Mouse (Mus musculus) thymus, postnatal 10 days (tissue): ENCODE data around the gene Naip6.
"Not testable (repeated sequence)": the region's sequence is repeated elsewhere in the genome, so short reads cannot be mapped to it uniquely, and the experiment has no call there.

ENCODE experiments used
- DNase-seq, 2 experiments: peaks; one replicate each; pipeline ENCODE4 v3.0.0; 2021; ENCODE audit warnings: low spot score in 2 of 2

The Naip6 gene

DNA sequence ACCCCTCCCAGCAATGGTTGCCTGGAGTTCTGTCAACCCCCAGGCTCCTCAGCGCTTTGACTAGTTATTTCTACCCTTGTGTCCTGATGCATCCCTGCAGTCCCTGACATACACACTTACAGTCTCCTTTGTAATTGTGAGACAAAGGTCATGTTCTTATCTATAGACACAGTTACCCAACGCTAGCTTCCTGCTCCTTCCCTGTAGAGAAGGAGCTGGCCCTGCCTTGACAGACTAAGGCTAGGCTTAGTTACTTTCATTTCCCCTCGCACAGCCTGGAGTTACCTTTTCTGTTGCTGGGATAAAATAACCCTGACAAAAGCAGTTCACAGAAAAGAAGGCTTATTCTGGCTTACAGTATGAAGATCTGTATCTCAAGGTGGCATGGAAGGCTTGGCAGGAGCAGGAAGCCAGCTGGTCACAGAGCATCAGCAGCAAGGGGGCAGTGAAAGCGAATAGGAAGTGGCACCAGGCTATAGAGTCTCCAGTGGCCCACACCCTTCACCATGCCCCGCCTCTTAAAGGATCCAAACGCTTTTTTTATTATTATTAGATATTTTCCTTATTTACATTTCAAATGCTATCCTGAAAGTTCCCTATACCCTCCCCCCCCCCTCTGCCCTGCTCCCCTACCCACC is at the start of gene Naip6:
Gene Naip6, minus strand, starts transcription at position 419 of the 638 bp plus-strand sequence.
- DNase-seq, result not testable (repeated sequence)

DNA sequence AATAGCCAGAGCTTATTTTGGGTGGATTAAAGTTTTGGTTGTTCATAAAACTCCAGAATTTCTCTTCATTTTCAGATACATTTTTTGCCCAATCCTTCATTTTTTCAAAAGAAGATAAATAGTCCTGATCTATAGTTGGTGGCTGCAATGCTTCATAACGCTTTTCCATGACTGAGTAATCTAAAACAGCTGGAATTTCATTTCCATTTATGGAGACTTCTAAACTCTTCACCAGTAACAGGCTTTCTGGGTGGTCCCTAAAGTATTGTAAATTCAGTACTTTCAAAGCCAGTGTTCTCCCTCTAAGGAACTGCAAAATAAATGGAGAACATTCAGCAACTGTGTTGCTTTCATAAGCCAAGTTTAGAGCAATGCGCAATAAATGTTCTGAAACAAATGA is 34.8 kb upstream of the Naip6 start:
- DNase-seq, result not testable (repeated sequence)

DNA sequence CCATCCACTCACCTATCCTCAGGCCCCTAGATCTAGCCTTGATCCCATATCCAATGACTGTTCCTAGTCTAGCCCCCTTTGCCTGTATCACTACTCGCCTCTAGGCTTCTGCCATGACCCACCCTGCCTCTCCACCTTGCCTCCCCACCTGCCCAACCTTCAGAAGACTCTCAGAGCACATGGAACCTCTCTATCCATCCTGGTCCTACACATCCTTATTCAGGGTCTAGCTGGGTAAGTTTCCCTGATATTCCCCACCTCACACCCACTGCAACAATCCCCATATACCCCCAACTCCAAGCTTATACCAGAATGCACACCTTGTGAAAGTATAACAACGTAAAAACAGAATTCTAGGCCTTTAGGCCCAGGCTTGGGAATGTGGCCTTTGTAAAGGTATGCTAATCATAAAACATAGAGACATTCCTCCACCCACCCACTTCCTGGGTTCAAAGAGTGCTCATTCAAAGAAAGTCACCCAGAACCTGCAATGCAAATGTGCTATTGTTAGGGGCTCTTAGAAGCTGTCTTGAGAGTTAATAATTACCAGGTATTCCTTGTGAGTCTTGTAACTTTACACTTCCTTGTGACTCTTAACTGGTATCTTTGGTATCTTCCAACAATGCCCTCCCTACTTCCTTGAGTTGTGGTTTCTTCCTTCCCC is 32.2 kb upstream of the Naip6 start:
- DNase-seq, result not testable (repeated sequence)

DNA sequence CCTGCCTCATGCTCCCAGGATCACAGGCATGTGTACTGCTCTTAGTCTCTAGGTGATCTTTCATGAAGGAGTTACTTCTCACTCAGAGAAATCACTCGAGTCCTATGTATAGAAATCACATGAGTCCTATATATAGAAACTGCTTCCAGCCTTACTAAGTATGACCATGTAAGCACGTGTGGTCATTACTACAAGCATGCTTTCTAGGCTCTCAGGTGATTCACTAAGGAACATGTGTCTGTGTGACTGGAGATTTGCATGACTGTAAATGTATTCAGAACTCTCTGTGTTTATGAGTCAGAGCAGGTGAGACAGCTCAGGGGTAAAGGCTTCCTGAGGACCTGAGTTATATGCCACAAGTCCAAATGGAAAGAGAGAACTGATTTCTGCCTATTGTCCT is 24.3 kb upstream of the Naip6 start:
- no peak for DNase-seq

DNA sequence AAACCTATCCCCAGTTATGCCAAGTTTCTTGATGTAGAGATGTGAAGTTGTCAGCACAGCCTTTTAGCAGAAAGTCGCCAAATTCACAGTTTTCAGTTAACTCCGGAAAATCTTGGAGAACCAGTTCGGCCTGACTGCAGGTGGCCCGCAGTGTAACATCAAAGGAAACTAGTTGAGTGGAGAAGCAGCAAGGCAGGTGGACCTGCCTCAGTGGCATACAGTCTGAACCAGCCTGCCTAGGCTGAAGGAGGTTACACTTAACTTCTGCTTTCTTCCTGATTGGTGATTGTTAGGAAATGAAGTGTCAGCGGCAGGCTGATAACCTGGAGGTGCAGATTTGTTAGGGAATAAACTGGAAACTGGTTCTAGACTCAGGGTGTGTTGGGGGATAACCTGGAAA is 14.3 kb upstream of the Naip6 start:
- DNase-seq, result not testable (repeated sequence)

DNA sequence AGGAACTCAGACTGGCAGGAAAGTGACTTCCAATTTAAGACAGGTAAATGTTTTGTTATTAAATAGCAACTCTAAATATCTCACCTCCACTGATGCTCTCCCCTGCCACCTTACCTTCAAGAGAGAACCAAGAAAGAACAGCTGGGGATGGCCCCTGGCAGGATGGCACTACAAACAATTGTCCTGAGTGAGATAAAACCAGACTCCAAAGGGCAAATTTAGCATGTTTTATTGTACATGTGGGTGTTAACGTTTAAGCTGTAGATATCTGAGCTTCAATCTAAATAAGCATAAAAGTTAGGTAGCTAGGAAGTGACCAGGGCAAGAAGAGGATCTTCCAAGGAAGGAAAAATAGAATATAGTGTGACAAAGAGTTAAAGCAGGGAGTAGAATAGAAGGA is 11.4 kb upstream of the Naip6 start:
- not testable (repeated sequence) for DNase-seq

DNA sequence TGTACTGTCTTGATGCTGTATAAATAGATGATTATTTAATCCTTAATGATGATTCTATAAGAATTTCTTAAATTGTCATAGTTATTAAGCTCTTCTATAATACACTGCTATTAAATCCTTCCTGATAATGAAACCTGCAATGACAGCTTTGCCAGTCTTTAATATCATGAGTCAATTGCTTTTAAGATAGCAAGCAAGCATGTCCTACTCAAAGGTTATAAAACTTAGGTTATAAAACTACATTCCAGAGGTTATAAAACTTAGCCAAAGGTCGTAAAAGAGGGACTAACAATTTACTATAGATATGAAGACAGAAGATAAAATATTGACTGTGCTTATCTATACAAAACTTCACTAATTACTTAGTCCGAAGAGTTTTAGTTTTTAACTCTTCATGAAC is 10.6 kb upstream of the Naip6 start:
- DNase-seq, result not testable (repeated sequence)

DNA sequence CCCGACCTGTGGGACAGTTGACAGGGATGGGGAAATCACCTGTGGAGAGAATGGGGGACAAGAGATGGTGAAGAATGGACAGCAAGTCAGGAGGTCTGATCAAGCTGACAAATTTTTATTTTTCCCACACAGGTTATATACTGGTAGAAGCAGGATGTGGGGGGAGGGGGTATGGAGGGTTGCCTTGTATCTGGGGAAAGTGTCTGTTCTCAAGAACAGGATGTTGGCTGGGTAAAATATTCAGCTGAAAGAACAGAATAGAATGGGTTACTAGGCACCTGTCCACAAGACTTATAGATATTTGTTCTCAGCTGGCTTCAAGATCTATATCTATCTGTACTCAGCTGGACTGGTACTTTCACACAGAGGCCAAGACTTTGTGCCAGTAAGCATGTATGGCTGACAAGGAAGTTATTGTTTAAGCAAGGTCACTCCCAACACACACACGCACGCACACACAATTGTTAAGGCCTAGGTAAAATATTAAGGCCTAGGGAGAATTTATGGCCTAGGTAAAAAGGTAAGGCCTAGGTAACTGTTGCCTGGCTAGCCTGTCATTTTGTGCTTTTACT is 4.9 kb upstream of the Naip6 start:
- DNase-seq, result not testable (repeated sequence)

DNA sequence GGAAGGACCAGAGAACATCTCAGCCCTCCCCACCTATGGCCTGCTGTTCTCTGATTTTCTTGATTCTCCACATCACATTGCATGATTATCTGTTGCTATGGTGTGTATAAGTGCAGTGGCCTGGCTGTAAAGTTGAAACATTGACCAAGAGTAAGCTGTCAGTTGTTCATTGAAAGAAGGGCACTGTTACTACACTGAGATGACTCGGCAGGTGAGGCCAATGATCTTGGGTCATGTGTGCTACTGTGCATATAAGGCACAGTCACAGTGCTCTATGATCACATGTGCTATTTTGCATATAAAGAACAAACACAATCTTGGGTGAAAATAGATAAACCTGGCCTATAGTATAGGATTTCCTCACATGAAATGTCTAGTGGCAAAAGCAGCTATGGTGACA is 32.9 kb downstream of the Naip6 start:
- DNase-seq, result no peak

DNA sequence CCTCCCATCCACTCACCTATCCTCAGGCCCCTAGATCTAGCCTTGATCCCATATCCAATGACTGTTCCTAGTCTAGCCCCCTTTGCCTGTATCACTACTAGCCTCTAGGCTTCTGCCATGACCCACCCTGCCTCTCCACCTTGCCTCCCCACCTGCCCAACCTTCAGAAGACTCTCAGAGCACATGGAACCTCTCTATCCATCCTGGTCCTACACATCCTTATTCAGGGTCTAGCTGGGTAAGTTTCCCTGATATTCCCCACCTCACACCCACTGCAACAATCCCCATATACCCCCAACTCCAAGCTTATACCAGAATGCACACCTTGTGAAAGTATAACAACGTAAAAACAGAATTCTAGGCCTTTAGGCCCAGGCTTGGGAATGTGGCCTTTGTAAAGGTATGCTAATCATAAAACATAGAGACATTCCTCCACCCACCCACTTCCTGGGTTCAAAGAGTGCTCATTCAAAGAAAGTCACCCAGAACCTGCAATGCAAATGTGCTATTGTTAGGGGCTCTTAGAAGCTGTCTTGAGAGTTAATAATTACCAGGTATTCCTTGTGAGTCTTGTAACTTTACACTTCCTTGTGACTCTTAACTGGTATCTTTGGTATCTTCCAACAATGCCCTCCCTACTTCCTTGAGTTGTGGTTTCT is 45.9 kb downstream of the Naip6 start:
- DNase-seq, result not testable (repeated sequence)

DNA sequence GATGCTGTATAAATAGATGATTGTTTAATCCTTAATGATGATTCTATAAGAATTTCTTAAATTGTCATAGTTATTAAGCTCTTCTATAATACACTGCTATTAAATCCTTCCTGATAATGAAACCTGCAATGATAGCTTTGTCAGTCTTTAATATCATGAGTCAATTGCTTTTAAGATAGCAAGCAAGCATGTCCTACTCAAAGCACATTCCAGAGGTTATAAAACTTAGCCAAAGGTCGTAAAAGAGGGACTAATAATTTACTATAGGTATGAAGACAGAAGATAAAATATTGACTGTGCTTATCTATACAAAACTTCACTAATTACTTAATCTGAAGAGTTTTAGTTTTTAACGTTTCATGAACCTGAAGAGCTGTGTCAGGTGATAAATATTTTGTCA is 60.5 kb downstream of the Naip6 start:
- DNase-seq, result not testable (repeated sequence)

DNA sequence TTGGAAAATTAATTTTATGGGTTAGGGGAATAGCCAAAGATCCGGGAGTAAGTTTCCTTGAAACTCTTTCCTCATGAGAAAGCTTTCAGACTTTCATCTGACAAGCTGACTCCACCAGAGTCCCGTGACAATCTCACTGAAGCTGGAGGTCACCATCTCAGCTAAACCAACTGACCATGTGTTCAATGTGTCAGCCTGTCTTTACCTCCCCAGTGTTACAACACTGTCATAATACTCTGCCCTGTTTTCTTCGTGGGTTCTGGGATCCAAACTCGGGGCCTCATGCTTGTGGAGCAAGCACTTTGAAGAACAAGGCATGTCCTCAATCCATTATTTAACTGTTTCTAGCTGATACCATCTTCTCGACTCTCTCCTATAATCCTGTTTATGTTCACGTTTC is 61.5 kb downstream of the Naip6 start:
- not testable (repeated sequence) for DNase-seq

DNA sequence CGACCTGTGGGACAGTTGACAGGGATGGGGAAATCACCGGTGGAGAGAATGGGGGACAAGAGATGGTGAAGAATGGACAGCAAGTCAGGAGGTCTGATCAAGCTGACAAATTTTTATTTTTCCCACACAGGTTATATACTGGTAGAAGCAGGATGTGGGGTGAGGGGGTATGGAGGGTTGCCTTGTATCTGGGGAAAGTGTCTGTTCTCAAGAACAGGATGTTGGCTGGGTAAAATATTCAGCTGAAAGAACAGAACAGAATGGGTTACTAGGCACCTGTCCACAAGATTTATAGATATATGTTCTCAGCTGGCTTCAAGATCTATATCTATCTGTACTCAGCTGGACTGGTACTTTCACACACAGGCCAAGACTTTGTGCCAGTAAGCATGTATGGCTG is 65.6 kb downstream of the Naip6 start:
- DNase-seq, result not testable (repeated sequence)

DNA sequence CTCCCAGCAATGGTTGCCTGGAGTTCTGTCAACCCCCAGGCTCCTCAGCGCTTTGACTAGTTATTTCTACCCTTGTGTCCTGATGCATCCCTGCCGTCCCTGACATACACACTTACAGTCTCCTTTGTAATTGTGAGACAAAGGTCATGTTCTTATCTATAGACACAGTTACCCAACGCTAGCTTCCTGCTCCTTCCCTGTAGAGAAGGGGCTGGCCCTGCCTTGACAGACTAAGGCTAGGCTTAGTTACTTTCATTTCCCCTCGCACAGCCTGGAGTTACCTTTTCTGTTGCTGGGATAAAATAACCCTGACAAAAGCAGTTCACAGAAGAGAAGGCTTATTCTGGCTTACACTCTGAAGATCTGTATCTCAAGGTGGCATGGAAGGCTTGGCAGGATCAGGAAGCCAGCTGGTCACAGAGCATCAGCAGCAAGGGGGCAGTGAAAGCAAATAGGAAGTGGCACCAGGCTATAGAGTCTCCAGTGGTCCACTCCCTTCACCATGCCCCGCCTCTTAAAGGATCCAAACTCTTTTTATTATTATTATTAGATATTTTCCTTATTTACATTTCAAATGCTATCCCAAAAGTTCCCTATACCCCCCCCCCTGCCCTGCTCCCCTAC is 70.5 kb downstream of the Naip6 start:
- not testable (repeated sequence) for DNase-seq

DNA sequence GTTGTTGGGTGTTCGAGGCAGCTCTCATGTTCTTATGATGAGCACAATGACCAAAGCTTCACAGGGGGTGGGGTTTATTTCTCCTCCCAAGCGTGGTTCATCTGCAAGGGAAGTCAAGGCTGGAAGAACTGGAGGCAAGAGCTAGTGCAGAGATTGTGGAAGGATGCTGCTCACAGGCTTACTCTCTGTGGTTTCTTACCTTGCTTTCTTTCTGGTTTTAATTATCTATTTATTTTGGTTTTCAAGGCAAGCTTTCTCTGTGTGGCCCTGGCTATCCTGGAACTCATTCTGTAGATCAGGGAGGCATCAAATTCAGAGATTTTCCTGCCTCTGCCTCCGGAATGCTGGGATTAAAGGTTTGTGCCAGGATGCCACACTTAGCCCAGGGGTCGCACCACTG is 71.3 kb downstream of the Naip6 start, which contains the start of gene Naip5:
Gene Naip5, minus strand, starts transcription at position 101 of the 400 bp plus-strand sequence.
- DNase-seq, result not testable (repeated sequence)

DNA sequence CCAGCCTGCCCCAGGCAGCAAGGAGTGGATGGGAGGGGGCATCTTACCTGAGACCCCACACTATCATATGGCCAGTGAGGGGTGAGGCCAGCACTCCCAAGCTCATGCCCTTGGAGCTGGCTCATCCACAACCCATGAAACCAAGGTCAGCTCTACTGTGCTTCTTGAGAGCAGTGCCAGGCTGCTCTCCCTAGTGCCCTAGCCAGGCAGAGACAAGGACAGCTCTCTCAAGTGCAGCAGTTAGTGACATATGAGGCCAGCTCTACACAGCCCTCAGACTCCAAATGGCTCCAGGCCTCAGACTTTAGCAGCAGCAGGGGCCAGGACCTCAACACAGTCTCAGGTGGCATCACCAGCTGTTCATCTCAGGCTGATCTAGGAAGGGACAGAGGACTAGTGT is 73.8 kb downstream of the Naip6 start:
- DNase-seq, result no peak
